Mouse (Mus musculus) thymus, adult 18-20 months (tissue): Measurements from ENCODE around the gene Prpf8.
"Not testable (repeated sequence)": the region's sequence is repeated elsewhere in the genome, so short reads cannot be mapped to it uniquely, and the experiment has no call there.

Experiments
- DNase-seq, 2 experiments: peaks; one replicate each; pipeline ENCODE4 v3.0.0; 2022; ENCODE audit warnings: mixed read lengths in 2 of 2

The Prpf8 gene

GRCm38 (mm10) chr11:75486601-75487285 is at the start of gene Prpf8:
Gene Prpf8 (plus strand): TSS chr11:75486816.
- peak; percentile 93 to 96 for DNase-seq

GRCm38 (mm10) chr11:75438194-75438593 is 48.4 kb upstream of the Prpf8 start:
- DNase-seq = no peak

GRCm38 (mm10) chr11:75438804-75439203 is 47.8 kb upstream of the Prpf8 start:
- DNase-seq = no peak

- no peak for DNase-seq
These were observed 47.3 kb upstream of the Prpf8 start, which contains the start of gene Serpinf2 for GRCm38 (mm10) chr11:75439363-75439762. Gene Serpinf2 (minus strand): TSS chr11:75439591.

- no peak for DNase-seq
These were observed 46.7 kb upstream of the Prpf8 start for GRCm38 (mm10) chr11:75439951-75440350.

- no peak for DNase-seq
These were observed 45.6 kb upstream of the Prpf8 start for GRCm38 (mm10) chr11:75441034-75441433.

- no peak for DNase-seq
These were observed 45.0 kb upstream of the Prpf8 start for GRCm38 (mm10) chr11:75441601-75442000.

- no peak for DNase-seq
These were observed 42.9 kb upstream of the Prpf8 start for GRCm38 (mm10) chr11:75443711-75444110.

- no peak for DNase-seq
These were observed 38.0 kb upstream of the Prpf8 start for GRCm38 (mm10) chr11:75448575-75448974.

- no peak for DNase-seq
These were observed 36.9 kb upstream of the Prpf8 start for GRCm38 (mm10) chr11:75449695-75450094.

- no peak for DNase-seq
These were observed 36.2 kb upstream of the Prpf8 start for GRCm38 (mm10) chr11:75450304-75450908.

- peak in 1 of 2 experiments; percentile 4 for DNase-seq
These were observed 35.7 kb upstream of the Prpf8 start for GRCm38 (mm10) chr11:75450936-75451335.

GRCm38 (mm10) chr11:75452081-75452480 is 34.5 kb upstream of the Prpf8 start:
- DNase-seq = peak in 1 of 2 experiments; percentile 5

GRCm38 (mm10) chr11:75452812-75453557 is 33.6 kb upstream of the Prpf8 start:
- peak in 1 of 2 experiments; percentile 7 for DNase-seq

GRCm38 (mm10) chr11:75453991-75454930 is 32.4 kb upstream of the Prpf8 start, which contains the start of gene Wdr81:
Gene Wdr81 (minus strand): TSS chr11:75454717.
- DNase-seq = peak; percentile 83 to 90

GRCm38 (mm10) chr11:75455041-75455736 is 31.4 kb upstream of the Prpf8 start:
- DNase-seq = peak in 1 of 2 experiments; percentile 26

GRCm38 (mm10) chr11:75455971-75456370 is 30.6 kb upstream of the Prpf8 start:
- not testable (repeated sequence) for DNase-seq

- DNase-seq = peak in 1 of 2 experiments; percentile 54
These were observed 30.2 kb upstream of the Prpf8 start for GRCm38 (mm10) chr11:75456440-75456871.

GRCm38 (mm10) chr11:75458169-75458568 is 28.4 kb upstream of the Prpf8 start:
- DNase-seq = peak in 1 of 2 experiments; percentile 31

- DNase-seq = peak in 1 of 2 experiments; percentile 40
These were observed 28.0 kb upstream of the Prpf8 start for GRCm38 (mm10) chr11:75458628-75459041.

- DNase-seq = peak in 1 of 2 experiments; percentile 22
These were observed 27.4 kb upstream of the Prpf8 start for GRCm38 (mm10) chr11:75459141-75459711.
